Mouse (Mus musculus) embryonic fibroblast, embryonic 13.5 days (primary cell): ENCODE data around the gene Tmem178. TPM values are rescaled to one million over a fixed set of nuclear protein-coding genes. Genes with fewer than 3 reads are reported as not detected.

ENCODE experiments used
- H3K27ac ChIP-seq: 2 replicates; pipeline ENCODE4 v1.5.1; 2012; ENCODE audit warnings: low read length, control low read depth, inconsistent platforms; ENCODE audit not compliant: insufficient read depth
- H3K4me1 ChIP-seq: 2 replicates; pipeline ENCODE4 v1.6.1; 2011; ENCODE audit warnings: low read length; ENCODE audit not compliant: control insufficient read depth, insufficient read depth
- H3K4me3 ChIP-seq: 2 replicates; pipeline ENCODE4 v1.5.1; 2011; ENCODE audit warnings: mild to moderate bottlenecking, control low read depth, low read length; ENCODE audit not compliant: insufficient read depth
- CTCF ChIP-seq: IDR thresholded peaks from 2 replicates; pipeline ENCODE4 v1.5.1; 2011; ENCODE audit warnings: mild to moderate bottlenecking, control low read depth, low read length, moderate library complexity, borderline replicate concordance; ENCODE audit not compliant: insufficient read depth
- POLR2A ChIP-seq: IDR thresholded peaks from 2 replicates; pipeline ENCODE4 v1.6.1; 2011; ENCODE audit warnings: low read depth, mild to moderate bottlenecking, control low read depth, low read length, moderate library complexity
- polyA plus RNA-seq: library from polyadenylated mRNA; stranded (reverse); fragments of >200 nt; gene quantifications from 2 replicates; pipeline ENCODE4 v1.2.4, GENCODE M21; 2011; ENCODE audit warnings: low read depth; ENCODE audit not compliant: missing spikeins, insufficient read length

Gene Tmem178
- polyA plus RNA-seq, 1 experiment: 18.9 TPM

DNA sequence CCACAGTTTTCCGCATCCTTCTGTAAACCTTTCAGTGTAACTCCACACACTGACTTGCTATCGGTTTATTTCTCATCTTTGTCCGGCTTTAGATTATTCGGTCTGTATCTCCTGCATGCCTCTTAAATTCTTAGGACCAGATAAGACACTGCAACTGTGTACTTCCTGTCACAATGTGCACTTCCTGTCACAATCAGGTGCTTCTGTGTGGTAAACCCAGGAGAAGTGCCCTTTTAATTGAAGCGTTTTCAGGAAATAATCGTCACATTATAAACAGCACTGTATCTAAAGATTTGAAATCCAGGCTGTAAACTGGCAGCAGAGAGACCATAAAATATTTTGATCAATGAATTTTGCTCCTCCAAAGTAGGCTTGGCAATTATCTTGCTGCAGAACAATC lies 100.7 kb downstream of the Tmem178 start:
- Histone ChIP-seq H3K4me3 (no peak overlapping the region), H3K27ac (no peak overlapping the region), H3K4me1 (no peaks in the 10 kb centered on the region)
- TF ChIP-seq CTCF: no peak
- no peak for TF ChIP-seq POLR2A

DNA sequence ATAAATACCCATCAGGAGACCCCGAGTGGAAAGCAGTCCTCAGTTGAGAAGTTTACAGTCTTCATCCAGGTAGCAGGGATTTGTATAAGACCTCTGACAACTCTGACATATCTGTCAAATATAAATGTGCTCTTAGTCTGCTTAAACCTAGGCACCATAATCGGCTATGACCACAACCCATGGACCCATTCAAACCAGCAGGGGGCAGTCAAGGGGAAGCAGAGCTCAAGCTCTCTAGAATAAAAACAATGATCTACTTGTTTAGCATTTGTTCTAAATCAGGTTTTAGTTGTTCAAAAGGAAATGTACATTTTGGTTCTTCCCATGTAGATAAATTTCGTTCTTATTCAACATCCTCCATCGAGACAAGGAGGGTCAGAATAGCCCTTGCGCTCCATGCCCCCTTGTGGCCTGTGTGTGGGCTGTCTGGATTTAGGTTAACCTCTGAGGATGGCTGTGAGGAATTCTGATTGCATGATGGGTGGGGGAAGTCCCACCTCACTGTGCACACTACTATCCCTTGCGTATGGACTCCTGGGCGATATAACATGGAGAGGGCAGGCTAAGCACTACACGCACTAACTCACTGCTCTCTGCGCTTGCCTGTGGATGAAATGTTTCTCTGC lies 101.2 kb downstream of the Tmem178 start:
- TF ChIP-seq CTCF: no peak
- no peak for TF ChIP-seq POLR2A
- H3K27ac ChIP-seq: no peak overlapping the region
- no peaks in the 10 kb centered on the region for H3K4me1 ChIP-seq
- no peak overlapping the region for H3K4me3 ChIP-seq

DNA sequence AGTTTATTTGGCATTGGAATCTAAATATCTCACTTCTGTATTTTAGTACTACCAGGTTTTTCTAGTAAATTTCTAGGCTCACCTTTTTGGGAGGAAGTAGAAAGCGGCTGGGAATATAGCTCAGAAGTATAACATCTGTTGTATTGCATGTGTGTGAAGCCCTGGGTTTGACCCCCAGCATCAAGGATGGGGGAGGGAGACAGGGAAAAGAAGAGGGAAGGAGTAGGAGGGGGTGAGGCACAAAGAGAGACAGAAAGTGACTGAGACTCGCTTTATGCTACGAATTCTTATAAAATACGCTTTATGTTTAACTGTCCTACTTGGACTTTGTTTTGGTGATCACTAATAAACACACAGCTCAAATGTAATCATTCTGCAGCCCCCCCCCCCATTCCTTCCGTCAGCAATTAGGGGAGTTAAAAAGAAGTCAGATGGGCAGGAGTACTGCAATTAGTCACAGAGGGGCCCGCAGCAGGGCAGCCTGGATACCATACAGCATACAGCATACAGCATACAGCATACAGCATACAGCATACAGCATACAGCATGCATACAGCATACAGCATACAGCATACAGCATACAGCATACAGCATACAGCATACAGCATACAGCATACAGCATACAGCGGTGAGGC lies 103.6 kb downstream of the Tmem178 start:
- no peaks in the 10 kb centered on the region for H3K4me1 ChIP-seq
- no peak overlapping the region for H3K4me3 ChIP-seq
- TF ChIP-seq POLR2A (no peak), CTCF (no peak)
- H3K27ac ChIP-seq: no peak overlapping the region

Other genes with a start within 250 kb of the Tmem178 start
- gene Map4k3, start 216.1 kb upstream of the Tmem178 start, polyA plus RNA-seq: 99.4 and 100 TPM in 2 replicates
- gene Thumpd2, start 120.5 kb downstream of the Tmem178 start, polyA plus RNA-seq: 6.2 and 8.8 TPM in 2 replicates